In genomic region chr12:105009370-105010212, GRCm38 (mm10) we compare ENCODE assay signal across 8 mouse cellular contexts. TPM values are rescaled to one million over a fixed set of nuclear protein-coding genes. Genes with fewer than 3 reads are reported as not detected.
DNase-seq lines count a peak whose midpoint lies in the region; ATAC-seq lines count a peak whose summit lies in the region.

TSS of gene Syne3 (minus strand) at chr12:105009809.

- peak within 1 kb of the TSS; percentile 98 for H3K4me2 ChIP-seq in forebrain, embryonic 11.5 days (ENCODE audit: low read depth, low read length, severe bottlenecking)

- peaks cover 8% of the 10 kb centered on the region; the same call in 1 of the 2 replicates for H3K4me1 ChIP-seq in forebrain, embryonic 11.5 days (replicated peaks; ENCODE audit: control insufficient read depth, insufficient read depth, low read length)

- peak within 1 kb of the TSS; percentile 51 for H3K4me3 ChIP-seq in forebrain, embryonic 11.5 days (ENCODE audit: low read depth, low read length)

- H3K27ac ChIP-seq in forebrain, embryonic 11.5 days (ENCODE audit: low read depth, low read length): no peak within 1 kb of the TSS

- peak; percentile 83 for DNase-seq in CD4-positive helper T cell, adult 2 months (ENCODE audit: low read depth, low spot score)
- peak; percentile 80 to 81 for DNase-seq in adrenal gland, adult 18-20 months (ENCODE audit: low spot score in 2 of 2)
- DNase-seq in forebrain, embryonic 11.5 days (ENCODE audit: low spot score): peak; percentile 72
- DNase-seq in heart, postnatal 14 days: peak; percentile 80 to 81
- peak; percentile 85 to 91 for DNase-seq in kidney, postnatal 36 days
- DNase-seq in lung, postnatal 36 days: peak; percentile 71
- DNase-seq in retina, embryonic 14.5 days (ENCODE audit: low spot score): peak; percentile 44
- peak; percentile 73 for DNase-seq in urinary bladder, adult 2 months (ENCODE audit: low spot score)

- no peaks in the 10 kb centered on the region; the same call in 1 of the 2 replicates for H3K9me3 ChIP-seq in forebrain, embryonic 11.5 days (ENCODE audit: control insufficient read depth, low read length)

- no peaks in the 10 kb centered on the region for H3K36me3 ChIP-seq in forebrain, embryonic 11.5 days (ENCODE audit: control insufficient read depth, insufficient read depth, low read length)

- intact Hi-C loops in heart, postnatal 14 days (cut with DNase I): no loop called here

- peaks cover 17% of the 10 kb centered on the region for H3K27me3 ChIP-seq in forebrain, embryonic 11.5 days (ENCODE audit: control insufficient read depth, insufficient read depth, low read length)

- peak within 1 kb of the TSS; percentile 45; the same call in 1 of the 2 replicates for H3K9ac ChIP-seq in forebrain, embryonic 11.5 days (ENCODE audit: low read length)

- ATAC-seq in forebrain, embryonic 11.5 days (replicated peaks; ENCODE audit: low FRiP score): peak; percentile 80

- under 1% methylated on average over 66 of the region's 66 CpGs for WGBS in forebrain, embryonic 11.5 days

RNA-seq across cellular contexts. Expression of gene Syne3, which starts in this region (rescaled TPM):
- total RNA-seq in adrenal gland, adult 18-20 months (2021): 10 to 100 TPM in 1 of 2 experiments, 1 to 10 TPM in 1; 9.3 to 11.4 TPM
- 0.20 and 0.28 TPM in 2 replicates for polyA plus RNA-seq in forebrain, embryonic 11.5 days (2014; fragmentation: Nextera tagmentation; extraction: Ambion mirVana)
- total RNA-seq in heart, postnatal 14 days (2021): 1 to 10 TPM; 5.2 to 6.1 TPM
- 3.0 and 5.3 TPM in 2 replicates for polyA plus RNA-seq in urinary bladder, adult 2 months (2012; rRNA removed)

Comparison
In these comparisons a context has a peak if more than half of its experiments do, and no peak if none do; other contexts are left out.
1. Peak in DNase-seq, ATAC-seq, H3K4me3 ChIP-seq, H3K9ac ChIP-seq and H3K4me2 ChIP-seq in forebrain, embryonic 11.5 days; RNA of the gene not detected or under 1 TPM.